Mouse (Mus musculus) granulocyte monocyte progenitor cell, adult 5-6 weeks (primary cell): Measurements from ENCODE around the gene Plekhf1. TPM values are rescaled to one million over a fixed set of nuclear protein-coding genes. Genes with fewer than 3 reads are reported as not detected.

Experiments
- ATAC-seq: replicated peaks from 2 replicates; pipeline ENCODE4 v1.8.0; 2016; ENCODE audit warnings: mild to moderate bottlenecking, moderate TSS enrichment, inconsistent platforms; ENCODE audit not compliant: poor library complexity, severe bottlenecking
- total RNA-seq, 2 experiments: library from RNA; stranded (forward) in 1 of 2; stranded (reverse) in 1 of 2; fragments of 200-712, 200-1000 nt in 1 of 2; fragments of >200 nt in 1 of 2; fragmentation: Nextera tagmentation in 1 of 2; gene quantifications; 2 replicates each; pipeline ENCODE4 v1.2.3; 2014 to 2017

Gene Plekhf1
- 0.32 and 2.8 TPM in 2 replicates for total RNA-seq (2014; fragmentation: Nextera tagmentation)
- total RNA-seq (2017): 0.52 and 1.2 TPM in 2 replicates

GRCm38 (mm10) chr7:38227900-38228298 is at the start of gene Plekhf1:
TSS of gene Plekhf1 (minus strand) at chr7:38228016.
- peak; percentile 95 for ATAC-seq

- no peak for ATAC-seq
Observed at GRCm38 (mm10) chr7:38272551-38272950, 44.7 kb upstream of the Plekhf1 start.

GRCm38 (mm10) chr7:38271859-38272258 is 44.0 kb upstream of the Plekhf1 start:
- peak; percentile 30 for ATAC-seq

- ATAC-seq: no peak
Observed at GRCm38 (mm10) chr7:38271511-38271811, 43.6 kb upstream of the Plekhf1 start.

- peak; percentile 93 for ATAC-seq
Observed at GRCm38 (mm10) chr7:38270703-38271510, 43.1 kb upstream of the Plekhf1 start, which contains the start of gene Pop4. TSS of gene Pop4 (minus strand) at chr7:38271423.

GRCm38 (mm10) chr7:38267006-38267680 is 39.3 kb upstream of the Plekhf1 start:
- ATAC-seq: peak; percentile 57

- no peak for ATAC-seq
Observed at GRCm38 (mm10) chr7:38262406-38262805, 34.6 kb upstream of the Plekhf1 start.

GRCm38 (mm10) chr7:38259631-38260030 is 31.8 kb upstream of the Plekhf1 start:
- ATAC-seq: no peak

GRCm38 (mm10) chr7:38253441-38253840 is 25.6 kb upstream of the Plekhf1 start:
- no peak for ATAC-seq

GRCm38 (mm10) chr7:38251494-38252216 is 23.8 kb upstream of the Plekhf1 start:
- ATAC-seq: no peak

- no peak for ATAC-seq
Observed at GRCm38 (mm10) chr7:38242417-38242816, 14.6 kb upstream of the Plekhf1 start.

- no peak for ATAC-seq
Observed at GRCm38 (mm10) chr7:38237140-38237539, 9.3 kb upstream of the Plekhf1 start.

GRCm38 (mm10) chr7:38236400-38237105 is 8.7 kb upstream of the Plekhf1 start:
- ATAC-seq: no peak

- ATAC-seq: no peak
Observed at GRCm38 (mm10) chr7:38230285-38230684, 2.5 kb upstream of the Plekhf1 start.

GRCm38 (mm10) chr7:38228329-38228728 is 513 bp upstream of the Plekhf1 start:
- no peak for ATAC-seq

GRCm38 (mm10) chr7:38227181-38227899 is 476 bp downstream of the Plekhf1 start:
- ATAC-seq: peak; percentile 46

GRCm38 (mm10) chr7:38226226-38226625 is 1.6 kb downstream of the Plekhf1 start:
- ATAC-seq: no peak

GRCm38 (mm10) chr7:38224577-38225369 is 3.0 kb downstream of the Plekhf1 start:
- no peak for ATAC-seq

- no peak for ATAC-seq
Observed at GRCm38 (mm10) chr7:38220866-38221265, 7.0 kb downstream of the Plekhf1 start.
